Mouse (Mus musculus) olfactory bulb, adult 2 months (tissue): ENCODE results near the gene Rps27rt. TPM values are rescaled to one million over a fixed set of nuclear protein-coding genes. Genes with fewer than 3 reads are reported as not detected.
"Not testable (repeated sequence)": the region's sequence is repeated elsewhere in the genome, so short reads cannot be mapped to it uniquely, and the experiment has no call there.

Experiments
- H3K27ac ChIP-seq: fragments of 200-500 bp; 2 replicates; pipeline ENCODE4 v1.5.1; 2012; ENCODE audit warnings: low read depth, low read length; ENCODE audit not compliant: insufficient read depth
- H3K4me1 ChIP-seq: fragments of 200-500 bp; 2 replicates; pipeline ENCODE4 v1.6.1; 2012; ENCODE audit warnings: low read length; ENCODE audit not compliant: control insufficient read depth, insufficient read depth
- H3K4me3 ChIP-seq: fragments of 200-500 bp; 2 replicates; pipeline ENCODE4 v1.5.1; 2012; ENCODE audit warnings: mild to moderate bottlenecking, low read depth, low read length, moderate library complexity; ENCODE audit not compliant: insufficient read depth
- CTCF ChIP-seq: fragments of 200-500 bp; IDR thresholded peaks from 2 replicates; pipeline ENCODE4 v1.5.1; 2012; ENCODE audit warnings: low read depth, mild to moderate bottlenecking, low read length, moderate library complexity; ENCODE audit not compliant: insufficient read depth
- POLR2A ChIP-seq: fragments of 200-500 bp; IDR thresholded peaks from 2 replicates; pipeline ENCODE4 v1.6.1; 2012; ENCODE audit warnings: mild to moderate bottlenecking, low read depth, low read length, moderate library complexity; ENCODE audit not compliant: insufficient read depth
- WGBS: fragments of 180-500 bp; shearing (Covaris S2); methylation state at CpG from one replicate; pipeline ENCODE4 v1.1.7; 2018; 5-methylcytosine and 5-hydroxymethylcytosine counted together
- polyA plus RNA-seq: library from polyadenylated mRNA; stranded (reverse); fragments of >200 nt; gene quantifications from 2 replicates; pipeline ENCODE4 v1.2.4, GENCODE M21; 2012; ENCODE audit warnings: low replicate concordance; ENCODE audit not compliant: missing spikeins, insufficient read depth, insufficient read length

The Rps27rt gene
- polyA plus RNA-seq: not detected in 2 replicates

DNA sequence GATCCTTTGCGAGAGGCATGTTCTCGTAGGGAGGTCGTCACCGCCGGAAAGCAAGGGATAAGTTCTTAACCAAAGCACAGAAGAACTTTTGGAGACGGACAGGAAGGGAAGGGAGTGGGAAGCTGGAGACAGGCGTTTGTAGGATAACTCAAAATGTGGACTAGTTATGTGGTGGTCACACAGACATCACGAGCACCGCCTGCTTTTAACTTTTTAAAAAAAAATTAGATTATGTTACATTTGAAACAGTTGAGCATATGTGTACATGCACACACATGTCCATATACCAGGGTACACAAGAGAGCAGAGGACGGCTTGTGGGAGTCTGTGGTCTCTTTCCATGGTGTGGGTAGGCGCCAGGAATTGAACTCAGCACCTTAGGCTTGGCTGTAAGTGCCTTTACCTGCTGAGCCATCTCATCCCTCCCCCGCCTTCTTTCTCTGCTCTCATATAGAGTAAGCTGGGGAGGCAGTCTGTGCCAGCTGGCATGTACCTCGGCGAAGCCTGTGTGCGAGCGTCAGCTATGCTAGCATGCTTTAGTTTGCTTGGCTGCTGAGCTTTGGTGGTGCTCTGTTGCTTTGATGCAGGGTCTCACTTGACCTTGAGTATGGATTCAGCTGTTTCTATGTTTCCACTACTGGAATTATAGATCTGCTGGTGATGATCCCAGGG, at the start of gene Rps27rt:
Rps27rt (minus strand) TSS at position 51 of the 672 bp plus-strand sequence.
- TF ChIP-seq POLR2A (no peak), CTCF (no peak)
- H3K27ac ChIP-seq: no peak within 1 kb of the TSS
- 93% methylated on average over 16 of the region's 16 CpGs for WGBS
- no peak within 1 kb of the TSS for H3K4me3 ChIP-seq
- H3K4me1 ChIP-seq: peaks cover 8% of the 10 kb centered on the region

DNA sequence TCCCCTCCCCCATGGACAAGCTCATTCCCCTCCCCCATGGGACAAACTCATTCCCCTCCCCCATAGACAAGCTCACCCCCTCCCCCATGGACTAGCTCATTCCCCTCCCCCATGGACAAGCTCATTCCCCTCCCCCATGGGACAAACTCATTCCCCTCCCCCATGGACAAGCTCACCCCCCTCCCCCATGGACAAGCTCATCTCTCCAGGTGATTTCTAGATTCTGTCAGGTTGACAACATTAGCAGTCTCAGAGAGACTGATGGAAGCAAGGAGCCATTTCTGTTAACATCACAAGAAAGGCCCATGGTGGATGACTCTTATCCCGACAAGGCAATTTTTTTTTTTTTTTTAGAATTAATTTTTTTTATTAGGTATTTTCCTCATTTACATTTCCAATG, 48.5 kb upstream of the Rps27rt start:
- H3K27ac ChIP-seq, H3K4me3 ChIP-seq: not testable (repeated sequence)
- 90% methylated on average over 1 of the region's 1 CpGs for WGBS

GRCm38 (mm10) chr9:115030581-115030980, 48.0 kb upstream of the Rps27rt start:
- H3K4me3 ChIP-seq: no peak overlapping the region
- H3K4me1 ChIP-seq: peaks cover 15% of the 10 kb centered on the region
- WGBS: 60% methylated on average over 4 of the region's 4 CpGs
- H3K27ac ChIP-seq: no peak overlapping the region
- TF ChIP-seq CTCF (no peak), POLR2A (no peak)

More for the DNA sequence above, 48.5 kb upstream of the Rps27rt start:
- H3K4me1 ChIP-seq: peaks cover 15% of the 10 kb centered on the region

- Histone ChIP-seq H3K27ac (no peak overlapping the region), H3K4me3 (no peak overlapping the region), H3K4me1 (peaks cover 14% of the 10 kb centered on the region)
- WGBS: 44% methylated on average over 3 of the region's 3 CpGs
- no peak for TF ChIP-seq CTCF
- no peak for TF ChIP-seq POLR2A
Measured at GRCm38 (mm10) chr9:115029307-115029706, 46.8 kb upstream of the Rps27rt start.

GRCm38 (mm10) chr9:115023708-115024383, 41.3 kb upstream of the Rps27rt start:
- no peak overlapping the region for H3K4me3 ChIP-seq
- no peak overlapping the region for H3K27ac ChIP-seq
- H3K4me1 ChIP-seq: peaks cover 1% of the 10 kb centered on the region; the same call in 1 of the 2 replicates
- WGBS: 68% methylated on average over 10 of the region's 10 CpGs
- TF ChIP-seq CTCF: no peak
- no peak for TF ChIP-seq POLR2A

GRCm38 (mm10) chr9:115023137-115023536, 40.6 kb upstream of the Rps27rt start:
- Histone ChIP-seq H3K4me3 (no peak overlapping the region), H3K4me1 (no peaks in the 10 kb centered on the region), H3K27ac (no peak overlapping the region)
- WGBS: 81% methylated on average over 3 of the region's 3 CpGs
- no peak for TF ChIP-seq POLR2A
- no peak for TF ChIP-seq CTCF

DNA sequence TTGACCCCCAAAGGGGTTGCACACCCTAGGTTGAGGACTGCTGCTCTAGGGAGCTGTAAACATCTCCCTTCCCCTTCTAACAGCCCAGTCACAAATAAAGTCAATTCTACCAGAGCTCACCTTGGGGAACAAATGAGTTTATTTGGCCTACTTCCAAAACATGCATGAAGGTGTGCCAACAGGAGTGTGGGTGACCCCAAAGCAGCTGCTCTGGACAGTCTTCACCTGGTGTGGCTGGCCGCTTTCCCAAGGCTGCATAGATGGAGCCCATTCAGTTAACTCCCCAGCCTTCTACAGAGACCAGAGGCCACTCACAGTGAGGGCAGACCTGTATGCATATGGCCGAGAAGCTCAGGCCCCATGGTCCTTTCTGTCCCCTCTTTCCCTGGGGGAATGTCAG, 38.9 kb upstream of the Rps27rt start:
- H3K27ac ChIP-seq: no peak overlapping the region
- WGBS: 89% methylated on average over 2 of the region's 2 CpGs
- no peak overlapping the region for H3K4me3 ChIP-seq
- H3K4me1 ChIP-seq: no peaks in the 10 kb centered on the region
- TF ChIP-seq POLR2A: no peak
- no peak for TF ChIP-seq CTCF

DNA sequence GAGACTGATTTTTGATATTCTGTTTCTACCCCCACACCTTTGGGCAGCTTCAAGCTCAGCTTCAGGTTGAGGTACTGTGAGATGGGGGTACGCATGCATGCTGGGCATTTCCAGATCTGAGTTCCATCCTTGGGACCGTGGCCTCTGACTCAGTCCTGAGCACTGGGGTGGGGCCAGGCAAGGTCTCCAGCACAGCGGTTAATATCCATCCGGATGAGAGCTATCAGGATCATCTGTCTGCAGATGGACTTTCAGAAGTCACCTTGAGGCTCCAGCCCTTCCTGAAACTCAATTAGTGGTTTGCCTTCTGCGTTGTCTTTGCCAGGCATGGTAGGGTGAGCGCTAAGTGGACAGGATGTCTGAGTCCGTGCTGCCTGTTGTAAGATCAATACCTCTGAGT, 37.6 kb upstream of the Rps27rt start:
- no peak overlapping the region for H3K27ac ChIP-seq
- H3K4me3 ChIP-seq: no peak overlapping the region
- TF ChIP-seq CTCF (no peak), POLR2A (no peak)
- H3K4me1 ChIP-seq: no peaks in the 10 kb centered on the region
- WGBS: 96% methylated on average over 7 of the region's 7 CpGs

- Histone ChIP-seq H3K27ac (no peak overlapping the region), H3K4me3 (no peak overlapping the region), H3K4me1 (peaks cover 5% of the 10 kb centered on the region; the same call in 1 of the 2 replicates)
- WGBS: 81% methylated on average over 12 of the region's 12 CpGs
- TF ChIP-seq POLR2A (no peak), CTCF (no peak)
Measured at GRCm38 (mm10) chr9:115012367-115012766, 29.8 kb upstream of the Rps27rt start.
